Mouse (Mus musculus): ENCODE measurements at regions not wholly inside any gene's neighbourhood (a gene's known extent, or its start where the extent isn't known, plus 50 kb on each side); places are given as distances from the start of the nearest gene placed in this dataset.

GRCm38 (mm10) chr4:97102752-97103052 is 80.3 kb downstream of the Gm10192 start:
- TF ChIP-seq CTCF (IDR thresholded peaks at IDR 0.05; ENCODE audit: low read depth): no peak
- no peak for TF ChIP-seq EP300 (optimal IDR thresholded peaks at IDR 0.05)

Measured in stomach, postnatal 0 days (tissue).